Mouse (Mus musculus): ENCODE measurements around the gene Dnajb8. TPM values are rescaled to one million over a fixed set of nuclear protein-coding genes. Genes with fewer than 3 reads are reported as not detected.
A peak's percentile ranks its signal among the peaks of the same experiment; 100 is the strongest.

Gene Dnajb8
- total and polyA plus RNA-seq, 3 experiments, result 0.29 TPM; not detected in 2

DNA sequence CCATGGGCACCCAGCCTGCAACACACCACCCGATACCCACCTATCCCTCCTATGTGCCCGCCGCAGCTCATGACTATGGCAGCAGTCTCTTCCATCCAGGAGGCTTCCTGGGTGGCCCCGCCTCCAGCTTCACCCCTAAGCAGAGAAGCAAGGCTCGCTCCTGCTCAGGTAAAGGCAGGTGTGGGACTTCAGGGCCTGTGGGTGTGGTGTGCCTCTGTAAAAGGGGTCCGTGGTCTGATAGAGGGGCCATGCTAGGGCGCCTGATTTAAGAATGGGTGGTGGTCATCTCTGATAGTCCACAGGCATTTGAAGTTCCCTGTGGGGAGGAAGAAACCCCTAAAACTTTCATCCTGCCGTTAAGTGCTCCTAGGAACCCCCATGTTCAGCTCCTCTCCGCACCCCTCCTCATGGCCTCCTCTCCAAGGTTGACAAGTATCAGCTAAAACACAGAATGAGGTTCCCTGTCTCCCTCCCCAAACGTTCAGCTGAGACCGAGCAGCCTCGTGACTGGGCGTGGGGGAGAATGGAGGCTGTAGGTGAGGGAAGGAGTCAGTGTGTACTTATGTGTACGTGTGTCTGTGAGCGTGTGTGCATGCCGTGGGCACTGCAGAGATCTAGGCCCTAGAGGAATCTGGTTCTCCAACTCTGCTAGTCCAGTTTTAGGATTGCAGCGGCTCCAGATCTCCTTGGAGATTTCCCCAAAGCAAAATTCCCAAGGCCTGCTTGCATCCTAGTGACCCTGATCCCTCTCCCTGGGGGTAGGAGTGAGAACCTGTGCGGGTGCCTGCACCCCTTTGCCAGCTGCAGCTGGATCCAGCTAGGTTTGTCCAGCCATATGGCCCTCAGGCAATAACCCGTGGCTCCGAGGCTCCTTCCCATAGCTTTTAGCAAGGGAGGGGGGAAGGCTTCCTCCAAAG, 21.1 kb upstream of the Dnajb8 start:
- no peak for TF ChIP-seq POLR2A (IDR thresholded peaks at IDR 0.05; ENCODE audit: insufficient read depth, low read depth, low read length)
- no peak for TF ChIP-seq CTCF (IDR thresholded peaks at IDR 0.05)
- TF ChIP-seq EP300 (IDR thresholded peaks at IDR 0.05; ENCODE audit: insufficient read depth, low read depth, low read length), result no peak
- H3K9ac ChIP-seq (ENCODE audit: low read depth, low read length), result peak overlapping the region; percentile 81
- H3K27ac ChIP-seq, result peak overlapping the region; percentile 87
- no peaks in the 10 kb centered on the region for H3K79me2 ChIP-seq (replicated peaks; ENCODE audit: control insufficient read depth, insufficient read depth, low read length)
- H3K27me3 ChIP-seq (ENCODE audit: control insufficient read depth, insufficient read depth, low read length), result peaks cover 4% of the 10 kb centered on the region; the same call in 1 of the 2 replicates
- peaks cover 6% of the 10 kb centered on the region for H3K36me3 ChIP-seq (ENCODE audit: control insufficient read depth, insufficient read depth, low read length)
- peak overlapping the region; percentile 61 for H3K4me3 ChIP-seq
- peak in 1 of 2 experiments; percentile 29 for DNase-seq
- WGBS, result 55% methylated on average over 20 of the region's 20 CpGs
- H3K4me1 ChIP-seq (ENCODE audit: control insufficient read depth, insufficient read depth, low read length), result peaks cover 9% of the 10 kb centered on the region
- intact Hi-C loops (cut with DNase I), result no loop called here

DNA sequence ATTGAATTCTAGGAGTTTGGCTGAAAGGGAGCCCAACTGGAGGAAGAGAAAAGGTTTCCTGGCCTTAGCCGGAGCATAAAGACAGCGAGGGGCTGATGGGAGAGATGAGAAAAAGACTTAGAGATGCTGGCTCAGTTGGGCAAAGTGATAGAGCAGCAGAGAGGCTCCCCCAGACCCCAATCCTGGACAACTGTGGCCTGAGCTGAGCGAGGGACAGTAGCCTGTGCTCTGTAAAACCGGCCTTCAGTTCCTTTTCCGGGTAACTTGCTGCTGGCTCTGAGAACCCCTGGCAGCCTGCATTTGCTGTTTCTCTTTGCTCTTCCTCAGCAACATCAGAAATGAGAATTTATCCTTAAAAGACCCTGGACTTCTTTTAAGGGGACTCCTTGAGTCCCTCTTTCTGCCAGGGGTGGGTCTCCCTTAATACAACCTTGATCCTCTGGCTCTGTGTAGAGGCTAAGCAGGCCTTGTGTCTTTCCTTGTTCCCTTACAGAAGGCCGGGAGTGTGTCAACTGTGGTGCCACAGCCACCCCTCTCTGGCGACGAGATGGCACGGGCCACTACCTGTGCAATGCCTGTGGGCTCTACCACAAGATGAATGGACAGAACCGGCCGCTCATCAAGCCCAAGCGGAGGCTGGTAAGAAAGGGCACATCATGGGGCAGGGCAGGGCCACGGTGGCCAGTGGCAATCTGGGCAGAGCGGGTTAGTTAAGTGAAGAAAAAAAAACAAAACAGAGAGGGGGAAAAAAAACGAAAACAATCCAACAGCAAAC, 20.0 kb upstream of the Dnajb8 start:
- peak overlapping the region; percentile 42 for H3K9ac ChIP-seq (ENCODE audit: low read depth, low read length)
- peaks cover 9% of the 10 kb centered on the region for H3K4me1 ChIP-seq (ENCODE audit: control insufficient read depth, insufficient read depth, low read length)
- peaks cover 4% of the 10 kb centered on the region; the same call in 1 of the 2 replicates for H3K27me3 ChIP-seq (ENCODE audit: control insufficient read depth, insufficient read depth, low read length)
- H3K4me3 ChIP-seq, result peak overlapping the region; percentile 61
- intact Hi-C loops (cut with DNase I), result loop anchor here (2.0 kb wide), 1 partner anchor 67 kb away; no protein-coding TSS in a partner anchor
- peak; percentile 28 to 42 for DNase-seq
- WGBS, result 29% methylated on average over 15 of the region's 15 CpGs
- peak overlapping the region; percentile 87 for H3K27ac ChIP-seq
- peaks cover 10% of the 10 kb centered on the region for H3K36me3 ChIP-seq (ENCODE audit: control insufficient read depth, insufficient read depth, low read length)
- TF ChIP-seq POLR2A (IDR thresholded peaks at IDR 0.05; ENCODE audit: insufficient read depth, low read depth, low read length), result no peak
- no peak for TF ChIP-seq EP300 (IDR thresholded peaks at IDR 0.05; ENCODE audit: insufficient read depth, low read depth, low read length)
- TF ChIP-seq CTCF (IDR thresholded peaks at IDR 0.05), result no peak
- H3K79me2 ChIP-seq (replicated peaks; ENCODE audit: control insufficient read depth, insufficient read depth, low read length), result no peaks in the 10 kb centered on the region

DNA sequence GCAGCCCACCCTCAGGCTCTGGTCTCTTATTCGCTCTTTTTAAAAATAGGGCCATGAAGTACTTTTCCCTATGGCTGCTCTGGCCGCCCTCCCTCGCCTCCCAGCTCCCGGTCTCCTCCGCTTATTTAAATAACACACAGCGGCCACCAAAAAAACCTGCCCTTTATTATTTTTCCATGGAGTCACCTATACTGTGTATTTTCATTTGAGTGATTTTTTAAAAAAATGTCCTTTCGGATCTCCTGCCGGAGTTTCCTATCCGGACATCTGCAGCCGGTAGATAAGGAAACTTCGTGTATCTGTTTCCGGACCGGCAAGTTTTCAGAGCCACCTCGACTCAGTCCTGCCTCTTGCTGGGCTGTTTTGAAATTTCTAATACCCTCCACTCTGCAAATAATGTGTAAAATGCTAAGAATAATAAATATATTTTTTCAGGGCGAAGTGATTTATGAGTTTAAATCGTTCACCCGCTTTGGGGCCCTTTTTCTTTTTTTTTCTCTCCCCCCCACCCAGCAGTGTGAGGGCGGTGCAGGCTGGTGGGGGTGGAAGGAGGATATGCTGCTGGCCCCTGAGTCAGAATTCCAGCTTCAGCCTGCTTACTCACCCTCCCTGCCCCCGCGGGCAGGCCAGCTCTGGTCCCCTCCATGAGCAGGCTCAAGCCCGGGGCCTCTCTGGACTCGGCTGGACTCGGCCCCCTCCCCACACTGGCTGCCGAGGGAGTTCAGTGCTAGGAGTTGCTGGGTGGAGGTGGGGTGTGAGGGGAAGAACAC, 19.0 kb upstream of the Dnajb8 start:
- Histone ChIP-seq H3K4me3 (peak overlapping the region; percentile 23), H3K4me1 (ENCODE audit: control insufficient read depth, insufficient read depth, low read length) (peaks cover 9% of the 10 kb centered on the region), H3K9ac (ENCODE audit: low read depth, low read length) (peak overlapping the region; percentile 27), H3K27ac (peak overlapping the region; percentile 87), H3K36me3 (ENCODE audit: control insufficient read depth, insufficient read depth, low read length) (peaks cover 10% of the 10 kb centered on the region), H3K79me2 (replicated peaks; ENCODE audit: control insufficient read depth, insufficient read depth, low read length) (no peaks in the 10 kb centered on the region), H3K27me3 (ENCODE audit: control insufficient read depth, insufficient read depth, low read length) (peaks cover 4% of the 10 kb centered on the region; the same call in 1 of the 2 replicates)
- peak; percentile 55 to 78 for DNase-seq
- 9% methylated on average over 24 of the region's 24 CpGs for WGBS
- intact Hi-C loops (cut with DNase I), result loop anchor here (2.0 kb wide), 1 partner anchor 68 kb away; no protein-coding TSS in a partner anchor
- TF ChIP-seq CTCF (IDR thresholded peaks at IDR 0.05), result peak; percentile 56
- peak; percentile 64; the same call in 1 of the 2 replicates for TF ChIP-seq POLR2A (IDR thresholded peaks at IDR 0.05; ENCODE audit: insufficient read depth, low read depth, low read length)
- TF ChIP-seq EP300 (IDR thresholded peaks at IDR 0.05; ENCODE audit: insufficient read depth, low read depth, low read length), result peak; percentile 92

DNA sequence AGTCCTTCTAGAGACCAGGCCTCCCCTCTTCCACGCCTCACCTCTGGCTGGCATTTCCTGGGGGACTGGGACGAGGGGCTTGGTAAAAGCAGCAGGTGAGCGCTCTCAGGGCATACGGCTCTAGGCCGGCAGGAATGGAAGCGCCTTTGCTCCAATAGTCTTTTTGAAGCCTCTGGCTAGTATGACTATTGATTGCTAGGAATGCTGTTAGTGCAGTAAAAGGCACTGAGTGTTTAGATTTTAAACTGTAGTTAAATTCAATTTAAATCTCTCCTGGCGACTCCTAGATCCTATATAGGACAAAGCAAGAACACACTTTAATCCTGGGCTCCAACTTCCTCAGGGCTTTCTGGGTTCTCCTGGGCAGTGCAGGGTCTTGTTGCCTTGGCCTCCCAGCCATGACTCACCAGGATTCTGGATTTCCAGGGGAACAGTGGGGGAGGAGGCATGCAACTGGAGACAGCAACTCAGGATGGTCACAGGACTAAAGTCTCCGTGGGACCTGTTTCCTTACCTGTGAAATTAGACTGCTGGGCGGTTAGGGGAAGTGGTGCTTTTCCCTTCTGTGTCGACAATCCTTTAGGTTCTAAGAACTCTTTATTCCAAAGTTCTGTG, 18.2 kb upstream of the Dnajb8 start:
- WGBS, result 29% methylated on average over 10 of the region's 10 CpGs
- DNase-seq, result no peak
- no peaks in the 10 kb centered on the region for H3K79me2 ChIP-seq (replicated peaks; ENCODE audit: control insufficient read depth, insufficient read depth, low read length)
- peak overlapping the region; percentile 85 for H3K27ac ChIP-seq
- TF ChIP-seq EP300 (IDR thresholded peaks at IDR 0.05; ENCODE audit: insufficient read depth, low read depth, low read length), result no peak
- TF ChIP-seq CTCF (IDR thresholded peaks at IDR 0.05), result no peak
- no peak for TF ChIP-seq POLR2A (IDR thresholded peaks at IDR 0.05; ENCODE audit: insufficient read depth, low read depth, low read length)
- H3K4me3 ChIP-seq, result peak overlapping the region; percentile 23
- H3K27me3 ChIP-seq (ENCODE audit: control insufficient read depth, insufficient read depth, low read length), result peaks cover 4% of the 10 kb centered on the region; the same call in 1 of the 2 replicates
- H3K9ac ChIP-seq (ENCODE audit: low read depth, low read length), result peak overlapping the region; percentile 36
- intact Hi-C loops (cut with DNase I), result loop anchor here (2.0 kb wide), 2 partner anchors 57 to 69 kb away; no protein-coding TSS in a partner anchor
- peaks cover 10% of the 10 kb centered on the region for H3K36me3 ChIP-seq (ENCODE audit: control insufficient read depth, insufficient read depth, low read length)
- H3K4me1 ChIP-seq (ENCODE audit: control insufficient read depth, insufficient read depth, low read length), result peaks cover 9% of the 10 kb centered on the region

Data from heart, adult 2 months (tissue).